Mouse (Mus musculus): ENCODE results near the gene Dusp18. TPM values are rescaled to one million over a fixed set of nuclear protein-coding genes. Genes with fewer than 3 reads are reported as not detected.

Dusp18 gene
- total and polyA plus RNA-seq, 3 experiments, result 2.8 to 6.6 (median 4.8) TPM

DNA sequence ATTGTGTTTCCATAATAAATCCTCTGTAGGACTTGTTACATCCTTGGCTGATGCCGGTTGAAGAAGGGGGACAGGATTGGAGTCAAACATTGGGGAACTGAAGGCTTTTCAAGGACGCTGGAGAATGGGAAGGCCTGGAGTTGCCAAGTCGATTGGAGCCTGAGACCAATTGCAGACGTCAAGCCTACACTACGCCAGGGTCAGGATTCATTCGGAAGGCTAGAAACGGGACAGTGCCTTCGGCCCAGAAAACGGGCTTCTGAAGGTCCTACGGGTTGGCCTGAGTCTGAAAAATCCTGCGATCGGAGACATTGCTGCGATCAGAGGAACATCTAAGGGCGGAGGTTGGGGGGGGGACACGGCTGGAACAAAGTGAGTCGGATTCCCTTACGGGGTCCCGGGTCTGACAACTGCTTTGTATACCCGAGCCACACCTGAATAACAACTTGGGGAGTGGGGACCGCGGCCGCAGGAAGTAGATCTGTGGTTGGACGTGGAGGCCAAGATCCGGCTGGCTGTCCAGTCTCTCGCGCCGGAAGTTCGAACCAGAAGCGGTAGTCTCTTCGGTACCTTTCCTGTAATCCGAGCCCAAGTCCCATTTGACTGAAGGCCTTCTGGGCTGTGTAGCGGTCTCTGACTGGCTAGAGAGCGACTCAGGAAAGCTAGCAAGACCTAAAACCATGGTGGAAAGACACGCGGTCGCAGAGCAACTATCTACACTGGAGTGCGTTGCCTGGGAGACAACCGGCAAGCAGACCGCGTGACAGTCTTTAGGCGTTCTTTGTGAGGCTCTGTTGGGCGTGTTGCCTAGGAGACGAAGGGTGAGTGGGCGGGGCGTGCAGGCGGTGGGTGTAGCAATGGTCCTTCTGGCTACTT lies at the start of gene Dusp18, which contains the start of gene 4921536K21Rik (continued):
- TF ChIP-seq JUND (conservative IDR thresholded peaks at IDR 0.05; ENCODE audit: low read depth, low read length), result no peak

DNA sequence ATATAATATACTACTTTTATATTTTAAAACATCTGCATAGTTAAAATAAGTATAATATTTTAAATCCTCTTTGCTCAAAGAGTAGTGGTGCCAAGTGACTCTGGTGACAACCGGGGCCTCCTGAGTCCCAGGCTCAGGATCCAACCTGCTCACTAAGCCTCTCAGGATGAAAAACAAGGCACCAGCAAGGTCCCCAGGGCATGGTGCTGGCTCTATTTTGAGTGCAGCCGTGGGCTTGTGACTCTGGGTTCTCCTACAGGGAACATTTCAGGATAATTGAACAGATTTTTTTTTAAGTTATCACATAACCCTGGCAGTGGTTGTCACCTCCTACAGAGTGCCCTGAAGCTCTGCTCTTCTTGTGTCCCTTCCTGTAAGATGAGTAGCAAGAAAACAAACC lies 48.7 kb upstream of the Dusp18 start:
- Histone ChIP-seq H3K4me3 (replicated peaks in 1 of 3; ENCODE audit: low read depth in 2 of 3, low read length in 2 of 3, poor library complexity in 1 of 3) (no peak overlapping the region), H3K27ac (ENCODE audit: insufficient read depth, low read depth) (no peak overlapping the region), H3K27me3 (replicated peaks) (peaks cover 11% of the 10 kb centered on the region), H3K79me2 (replicated peaks; ENCODE audit: control insufficient read depth, extremely low read depth, insufficient read depth, poor library complexity, severe bottlenecking) (no peaks in the 10 kb centered on the region), H3K9ac (ENCODE audit: insufficient read depth, low read depth) (no peak overlapping the region), H3K4me2 (ENCODE audit: insufficient read depth, low read depth, poor library complexity, severe bottlenecking) (no peak overlapping the region), H3K9me3 (replicated peaks; ENCODE audit: low read length) (no peaks in the 10 kb centered on the region), H3K4me1 (ENCODE audit: control insufficient read depth in 1 of 2, insufficient read depth in 2 of 2) (no peaks in the 10 kb centered on the region), H3K36me3 (replicated peaks in 1 of 2; ENCODE audit: control insufficient read depth in 1 of 2, insufficient read depth in 1 of 2, low read length in 1 of 2) (no peaks in the 10 kb centered on the region)
- no peak for TF ChIP-seq ZNF384 (IDR thresholded peaks at IDR 0.05; ENCODE audit: low read depth, low read length)
- TF ChIP-seq SIN3A (IDR thresholded peaks at IDR 0.05; ENCODE audit: low read length), result no peak
- no peak for TF ChIP-seq CHD2 (IDR thresholded peaks at IDR 0.05; ENCODE audit: low read length)
- TF ChIP-seq SMC3 (IDR thresholded peaks at IDR 0.05; ENCODE audit: low read depth, low read length), result no peak
- TF ChIP-seq MAX (IDR thresholded peaks at IDR 0.05; ENCODE audit: low read length), result no peak
- no peak for DNase-seq (ENCODE audit: extremely low read depth)
- in situ Hi-C loops (cut with MboI; ENCODE audit: low pct_ligation_motif_present, low pct_unique_long_range_greater_than_20kb, low sequenced_read_pairs), result no loop called here
- dilution Hi-C loops (cut with MboI; ENCODE audit: extremely low pct_ligation_motif_present, extremely low pct_unique_long_range_greater_than_20kb, low sequenced_read_pairs), result no loop called here

DNA sequence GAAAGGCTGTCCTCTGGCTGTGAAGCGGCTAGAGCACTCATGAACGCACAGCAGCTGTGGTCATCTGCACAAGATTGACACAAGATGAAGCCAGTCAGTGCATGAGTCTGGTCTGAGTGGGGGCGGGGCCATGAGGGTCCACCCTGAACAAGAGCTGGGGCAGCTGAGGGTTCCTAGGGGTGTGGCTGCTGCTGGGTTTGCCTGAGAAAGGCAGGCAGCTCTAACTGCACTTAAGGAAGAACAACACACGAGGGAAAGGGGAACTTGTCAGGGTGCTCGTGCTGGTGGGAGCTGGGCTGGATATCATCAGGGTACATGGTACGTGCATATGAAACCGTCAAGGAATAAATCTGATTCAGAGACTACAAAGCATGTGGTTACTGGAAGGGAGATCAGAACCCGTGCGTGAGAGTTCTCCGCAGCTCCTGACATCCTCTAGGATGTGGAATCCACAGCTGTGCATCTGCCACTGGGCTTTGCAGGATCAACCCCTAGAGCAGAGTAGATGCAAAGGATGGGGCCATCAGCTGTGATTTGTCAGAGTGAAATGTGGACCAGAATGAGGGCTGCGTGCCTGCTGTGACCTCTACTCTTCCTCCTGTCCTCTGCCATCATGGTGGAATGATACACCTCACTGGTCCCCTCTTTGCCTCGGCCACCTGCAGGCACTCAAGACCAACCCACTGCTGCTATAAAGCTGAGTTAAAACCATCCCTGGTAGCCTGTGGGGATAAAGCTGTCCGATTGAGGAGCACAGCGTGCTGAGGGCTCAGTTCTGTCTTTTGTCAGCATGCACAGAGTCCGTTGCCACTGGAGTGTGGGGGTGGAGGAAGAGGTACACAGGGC lies 45.3 kb upstream of the Dusp18 start:
- no peak overlapping the region for H3K9ac ChIP-seq (ENCODE audit: insufficient read depth, low read depth)
- TF ChIP-seq BHLHE40 (IDR thresholded peaks at IDR 0.05; ENCODE audit: low read depth, low read length), result no peak
- no peak for TF ChIP-seq NRF1 (IDR thresholded peaks at IDR 0.05; ENCODE audit: low read depth, low read length)
- no peak for TF ChIP-seq IRF4 (IDR thresholded peaks at IDR 0.05; ENCODE audit: low read depth, low read length)
- TF ChIP-seq PAX5 (IDR thresholded peaks at IDR 0.05; ENCODE audit: low read length), result no peak
- TF ChIP-seq POLR2A (IDR thresholded peaks at IDR 0.05; ENCODE audit: low read depth, low read length), result no peak
- TF ChIP-seq MEF2A (IDR thresholded peaks at IDR 0.05; ENCODE audit: borderline replicate concordance, low read depth, low read length), result no peak
- no peak for TF ChIP-seq HCFC1 (IDR thresholded peaks at IDR 0.05; ENCODE audit: low read depth, low read length)
- no peak for TF ChIP-seq JUN (IDR thresholded peaks at IDR 0.05; ENCODE audit: insufficient read depth, low read depth, low read length)
- TF ChIP-seq UBTF (IDR thresholded peaks at IDR 0.05; ENCODE audit: low read depth, low read length), result no peak
- no peak for DNase-seq (ENCODE audit: extremely low read depth)
- in situ Hi-C loops (cut with MboI; ENCODE audit: low pct_ligation_motif_present, low pct_unique_long_range_greater_than_20kb, low sequenced_read_pairs) (no loop called here), dilution Hi-C loops (cut with MboI; ENCODE audit: extremely low pct_ligation_motif_present, extremely low pct_unique_long_range_greater_than_20kb, low sequenced_read_pairs) (no loop called here)
- no peak overlapping the region for H3K4me3 ChIP-seq (replicated peaks in 1 of 3; ENCODE audit: low read depth in 2 of 3, low read length in 2 of 3, poor library complexity in 1 of 3)
- no peaks in the 10 kb centered on the region for H3K36me3 ChIP-seq (replicated peaks in 1 of 2; ENCODE audit: control insufficient read depth in 1 of 2, insufficient read depth in 1 of 2, low read length in 1 of 2)
- H3K9me3 ChIP-seq (replicated peaks; ENCODE audit: low read length), result peaks cover 5% of the 10 kb centered on the region
- peaks cover 11% of the 10 kb centered on the region for H3K27me3 ChIP-seq (replicated peaks)
- H3K4me1 ChIP-seq (ENCODE audit: control insufficient read depth in 1 of 2, insufficient read depth in 2 of 2), result no peaks in the 10 kb centered on the region
- H3K4me2 ChIP-seq (ENCODE audit: insufficient read depth, low read depth, poor library complexity, severe bottlenecking), result no peak overlapping the region
- no peaks in the 10 kb centered on the region for H3K79me2 ChIP-seq (replicated peaks; ENCODE audit: control insufficient read depth, extremely low read depth, insufficient read depth, poor library complexity, severe bottlenecking)
- no peak overlapping the region for H3K27ac ChIP-seq (ENCODE audit: insufficient read depth, low read depth)
